Comparison of ENCODE assay signal across 27 mouse cellular contexts in genomic region chr16:37929626-37930025, GRCm38 (mm10). TPM values are rescaled to one million over a fixed set of nuclear protein-coding genes. Genes with fewer than 3 reads are reported as not detected.
DNase-seq lines count a peak whose midpoint lies in the region; ATAC-seq and TF ChIP-seq lines count a peak whose summit lies in the region.
"Had no signal": no experiment of that assay in that cellular context is flagged by ENCODE, and none has a peak within 500 bp of the region (broad histone marks: within the 10 kb centered on the region; RNA-seq: fewer than 3 reads in every experiment).

No protein-coding gene starts in this region.

- peak; percentile 21 for TF ChIP-seq CTCF in intestine, postnatal 0 days (IDR thresholded peaks at IDR 0.05; ENCODE audit: low read depth)
- peak; percentile 34 for TF ChIP-seq CTCF in E14TG2a.4 (conservative IDR thresholded peaks at IDR 0.05; ENCODE audit: low read length)
- peak; percentile 46 for TF ChIP-seq CTCF in ES-Bruce4 (IDR thresholded peaks at IDR 0.05; ENCODE audit: low read depth, low read length)
- TF ChIP-seq CTCF in embryonic fibroblast, embryonic 13.5 days (IDR thresholded peaks at IDR 0.05; ENCODE audit: borderline replicate concordance, insufficient read depth, low read length) = no peak

- no peak overlapping the region for H3K27ac ChIP-seq in intestine, postnatal 0 days (ENCODE audit: low read depth, low read length)
- no peak overlapping the region for H3K27ac ChIP-seq in intestine, embryonic 15.5 days
- H3K27ac ChIP-seq in ES-Bruce4 (ENCODE audit: insufficient read depth, low read length) = no peak overlapping the region
- peak overlapping the region; percentile 53; the same call in 1 of the 2 replicates for H3K27ac ChIP-seq in embryonic fibroblast, embryonic 13.5 days (ENCODE audit: insufficient read depth, low read length)
- H3K27ac ChIP-seq: gastrocnemius, adult 2 months; heart, embryonic 15.5 days; hindbrain, embryonic 14.5 days; limb, embryonic 13.5 days; liver, embryonic 12.5 days; neural tube, embryonic 13.5 days; stomach, embryonic 15.5 days had no signal

- no peak for TF ChIP-seq EP300 in ES-Bruce4 (IDR thresholded peaks at IDR 0.05; ENCODE audit: insufficient read depth, low read depth, low read length)

- TF ChIP-seq POLR2A in ES-Bruce4 (IDR thresholded peaks at IDR 0.05; ENCODE audit: insufficient read depth, low read length) = no peak
- no peak for TF ChIP-seq POLR2A in embryonic fibroblast, embryonic 13.5 days (IDR thresholded peaks at IDR 0.05; ENCODE audit: low read depth, low read length)

- no peaks in the 10 kb centered on the region for H3K9me3 ChIP-seq in intestine, postnatal 0 days (ENCODE audit: control insufficient read depth)
- H3K9me3 ChIP-seq in intestine, embryonic 15.5 days = no peaks in the 10 kb centered on the region
- no peaks in the 10 kb centered on the region for H3K9me3 ChIP-seq in E14TG2a.4 (ENCODE audit: low read length)
- no peaks in the 10 kb centered on the region for H3K9me3 ChIP-seq in ES-Bruce4 (replicated peaks; ENCODE audit: control insufficient read depth, insufficient read depth, low read length, poor library complexity, severe bottlenecking)
- H3K9me3 ChIP-seq: heart, embryonic 15.5 days; liver, embryonic 12.5 days; neural tube, embryonic 13.5 days; stomach, embryonic 15.5 days had no signal

- no peaks in the 10 kb centered on the region for H3K4me1 ChIP-seq in intestine, postnatal 0 days (replicated peaks; ENCODE audit: control insufficient read depth, insufficient read depth, low read length)
- H3K4me1 ChIP-seq in intestine, embryonic 15.5 days (replicated peaks) = no peaks in the 10 kb centered on the region
- H3K4me1 ChIP-seq in E14TG2a.4 (replicated peaks; ENCODE audit: low read depth, low read length) (peaks cover 7% of the 10 kb centered on the region), ES-Bruce4 (ENCODE audit: control insufficient read depth, insufficient read depth, low read length) (no peaks in the 10 kb centered on the region)
- peaks cover 3% of the 10 kb centered on the region; the same call in 1 of the 2 replicates for H3K4me1 ChIP-seq in embryonic fibroblast, embryonic 13.5 days (ENCODE audit: control insufficient read depth, insufficient read depth, low read length)
- H3K4me1 ChIP-seq: limb, embryonic 13.5 days; liver, embryonic 12.5 days; stomach, embryonic 15.5 days had no signal

- DNase-seq in cerebellum, postnatal 10 days = no peak
- DNase-seq: cerebellum, adult 9-10 months; gastrocnemius, adult 2 months; heart, postnatal 36 days; kidney, adult 9 months; kidney, postnatal 36 days; layer of hippocampus, adult 9-11 months; lung, adult 18-20 months; lung, postnatal 36 days; midbrain, embryonic 14.5 days; right cerebral cortex, postnatal 4 days; thymus, adult 18-20 months; thymus, postnatal 36 days had no signal

- no peak for ATAC-seq in intestine, postnatal 0 days
- ATAC-seq in intestine, embryonic 15.5 days = no peak
- no peak for ATAC-seq in frontal cortex, adult (ENCODE audit: low TSS enrichment)
- ATAC-seq: activated CD4-positive, CD25-positive, alpha-beta regulatory T cell, adult 4 months; liver, embryonic 12.5 days had no signal

- H3K4me3 ChIP-seq in intestine, postnatal 0 days (ENCODE audit: low read depth, low read length) = no peak overlapping the region
- H3K4me3 ChIP-seq in intestine, embryonic 15.5 days (replicated peaks) = no peak overlapping the region
- H3K4me3 ChIP-seq in E14TG2a.4 (replicated peaks; ENCODE audit: low read length) (no peak overlapping the region), ES-Bruce4 (ENCODE audit: low read depth, low read length) (no peak overlapping the region)
- no peak overlapping the region for H3K4me3 ChIP-seq in embryonic fibroblast, embryonic 13.5 days (ENCODE audit: insufficient read depth, low read length)
- H3K4me3 ChIP-seq: gastrocnemius, adult 2 months; heart, embryonic 15.5 days; limb, embryonic 13.5 days; liver, embryonic 12.5 days; myocyte; neural tube, embryonic 13.5 days; stomach, embryonic 15.5 days had no signal

- WGBS in intestine, postnatal 0 days = 84% methylated on average over 2 of the region's 2 CpGs
- 88% methylated on average over 2 of the region's 2 CpGs for WGBS in intestine, embryonic 15.5 days

- no peaks in the 10 kb centered on the region for H3K27me3 ChIP-seq in intestine, postnatal 0 days (replicated peaks; ENCODE audit: control insufficient read depth, insufficient read depth, low read length)
- no peaks in the 10 kb centered on the region for H3K27me3 ChIP-seq in intestine, embryonic 15.5 days (replicated peaks)
- H3K27me3 ChIP-seq in E14TG2a.4 (ENCODE audit: insufficient read depth, low read length) = 0 out of 2 replicates have a peak, but pooled peaks cover 2% of the 10 kb centered on the region
- H3K27me3 ChIP-seq in ES-Bruce4 (ENCODE audit: control insufficient read depth, insufficient read depth, low read length, poor library complexity, severe bottlenecking) = no peaks in the 10 kb centered on the region
- H3K27me3 ChIP-seq: heart, embryonic 15.5 days; limb, embryonic 13.5 days; liver, embryonic 12.5 days; neural tube, embryonic 13.5 days; stomach, embryonic 15.5 days had no signal

- no peak overlapping the region for H3K4me2 ChIP-seq in intestine, postnatal 0 days (replicated peaks; ENCODE audit: low read depth)
- no peak overlapping the region for H3K4me2 ChIP-seq in intestine, embryonic 15.5 days (replicated peaks)
- H3K4me2 ChIP-seq: heart, embryonic 15.5 days; hindbrain, embryonic 14.5 days; limb, embryonic 13.5 days; liver, embryonic 12.5 days; neural tube, embryonic 13.5 days; stomach, embryonic 15.5 days had no signal

- no peaks in the 10 kb centered on the region for H3K36me3 ChIP-seq in intestine, postnatal 0 days (ENCODE audit: control insufficient read depth, insufficient read depth)
- H3K36me3 ChIP-seq in intestine, embryonic 15.5 days = no peaks in the 10 kb centered on the region
- H3K36me3 ChIP-seq in E14TG2a.4 (ENCODE audit: insufficient read depth, low read length) (no peaks in the 10 kb centered on the region), ES-Bruce4 (ENCODE audit: control insufficient read depth, insufficient read depth, low read length, poor library complexity, severe bottlenecking) (no peaks in the 10 kb centered on the region)
- H3K36me3 ChIP-seq: heart, embryonic 15.5 days; limb, embryonic 13.5 days; liver, embryonic 12.5 days; neural tube, embryonic 13.5 days; stomach, embryonic 15.5 days had no signal

- H3K9ac ChIP-seq in intestine, postnatal 0 days (ENCODE audit: low read depth, low read length) = no peak overlapping the region
- no peak overlapping the region for H3K9ac ChIP-seq in intestine, embryonic 15.5 days
- H3K9ac ChIP-seq in ES-Bruce4 (ENCODE audit: low read depth, poor library complexity, severe bottlenecking) = no peak overlapping the region
- H3K9ac ChIP-seq: heart, embryonic 15.5 days; hindbrain, embryonic 14.5 days; limb, embryonic 13.5 days; liver, embryonic 12.5 days; neural tube, embryonic 13.5 days; stomach, embryonic 15.5 days had no signal

RNA-seq across cellular contexts. Expression of gene Gpr156, which starts 13.3 kb away (rescaled TPM):
- 0.09 and 0.10 TPM in 2 replicates for polyA plus RNA-seq in intestine, postnatal 0 days (2015; fragmentation: Nextera tagmentation; extraction: Ambion mirVana)
- 0.11 and 0.23 TPM in 2 replicates for polyA plus RNA-seq in intestine, embryonic 15.5 days (2015; fragmentation: Nextera tagmentation; extraction: Ambion mirVana)
- polyA plus RNA-seq in ES-Bruce4 (2011; ENCODE audit: insufficient read depth, insufficient read length, low read depth, missing spikeins) = 0.20 TPM in 1 of 2 replicates, not detected in the other
- 0.13 and 0.30 TPM in 2 replicates for polyA plus RNA-seq in embryonic fibroblast, embryonic 13.5 days (2011; ENCODE audit: insufficient read length, low read depth, missing spikeins)
- polyA plus RNA-seq: activated CD4-positive, CD25-positive, alpha-beta regulatory T cell, adult 4 months; liver, embryonic 12.5 days had no signal
